Mouse (Mus musculus) spleen, adult 2 months (tissue): ENCODE results near the gene Sept3. TPM values are rescaled to one million over a fixed set of nuclear protein-coding genes. Genes with fewer than 3 reads are reported as not detected.

Experiments
- DNase-seq, 2 experiments: peaks; one replicate each; pipeline versions ENCODE4 v3.0.0 to v3.0.0-alpha.2; 2012 to 2021; ENCODE audit warnings: low spot score in 2 of 2, low read depth in 1 of 2
- H3K27ac ChIP-seq: fragments of 200-500 bp; 2 replicates; pipeline ENCODE4 v1.5.1; 2012; ENCODE audit warnings: low read length, inconsistent platforms; ENCODE audit not compliant: insufficient read depth
- H3K27me3 ChIP-seq: fragments of 200-500 bp; 2 replicates; pipeline ENCODE4 v1.6.1; 2012; ENCODE audit warnings: mild to moderate bottlenecking, moderate library complexity, low read length, inconsistent platforms; ENCODE audit not compliant: control insufficient read depth, insufficient read depth
- H3K36me3 ChIP-seq: fragments of 200-500 bp; 2 replicates; pipeline ENCODE4 v1.6.1; 2012; ENCODE audit warnings: mild to moderate bottlenecking, low read length, inconsistent platforms; ENCODE audit not compliant: control insufficient read depth, insufficient read depth
- H3K4me1 ChIP-seq: fragments of 200-500 bp; 2 replicates; pipeline ENCODE4 v1.6.1; 2011; ENCODE audit warnings: inconsistent platforms; ENCODE audit not compliant: control insufficient read depth, insufficient read depth, insufficient read length
- H3K4me3 ChIP-seq: fragments of 200-500 bp; 2 replicates; pipeline ENCODE4 v1.5.1; 2011; ENCODE audit warnings: mild to moderate bottlenecking, inconsistent platforms; ENCODE audit not compliant: insufficient read depth, insufficient read length; ENCODE audit errors: extremely low read depth
- CTCF ChIP-seq: fragments of 200-500 bp; IDR thresholded peaks from 2 replicates; pipeline ENCODE4 v1.5.1; 2011; ENCODE audit warnings: mild to moderate bottlenecking, inconsistent platforms; ENCODE audit not compliant: insufficient read depth, insufficient read length, insufficient replicate concordance; ENCODE audit errors: extremely low read depth
- POLR2A ChIP-seq: fragments of 200-500 bp; IDR thresholded peaks from 2 replicates; pipeline ENCODE4 v1.6.1; 2011; ENCODE audit warnings: low read depth, low read length, inconsistent platforms
- WGBS: fragments of 180-500 bp; shearing (Covaris S2); methylation state at CpG from one replicate; pipeline ENCODE4 v1.1.7; 2018; 5-methylcytosine and 5-hydroxymethylcytosine counted together
- polyA plus RNA-seq: library from polyadenylated mRNA; depleted of rRNA; stranded (reverse); fragments of >200 nt; gene quantifications from 2 replicates; pipeline ENCODE4 v1.2.3, GENCODE M21; 2012

The Sept3 gene
- polyA plus RNA-seq, 1 experiment, result 1.8 TPM

GRCm38 (mm10) chr15:82308416-82308815 lies 33.7 kb downstream of the Sept3 start:
- no peak for DNase-seq
- 81% methylated on average over 3 of the region's 3 CpGs for WGBS

DNA sequence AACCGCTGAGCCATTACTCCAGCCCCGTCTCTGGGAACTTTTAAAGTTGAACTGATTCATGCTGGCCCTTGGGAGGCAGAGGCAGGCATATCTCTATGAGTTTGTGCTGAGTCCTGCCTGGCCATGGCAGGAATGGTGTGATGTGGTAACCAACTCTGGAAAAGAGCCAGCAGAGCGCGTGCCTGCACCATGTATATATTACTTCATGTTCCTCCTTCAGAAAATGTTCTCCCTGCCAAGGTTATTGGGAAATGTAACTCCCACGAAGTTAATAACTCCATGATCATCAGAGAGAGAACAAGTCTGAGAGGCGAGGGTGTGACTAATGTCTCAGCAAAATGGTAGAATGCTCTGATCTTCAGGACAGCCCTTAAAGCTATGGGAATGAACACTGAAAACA lies 43.1 kb downstream of the Sept3 start:
- H3K4me1 ChIP-seq, result no peaks in the 10 kb centered on the region
- no peaks in the 10 kb centered on the region for H3K36me3 ChIP-seq
- no peaks in the 10 kb centered on the region for H3K27me3 ChIP-seq
- no peak overlapping the region for H3K4me3 ChIP-seq
- WGBS, result 84% methylated on average over 6 of the region's 6 CpGs
- TF ChIP-seq POLR2A, result no peak
- TF ChIP-seq CTCF, result no peak
- no peak for DNase-seq
- no peak overlapping the region for H3K27ac ChIP-seq

More at GRCm38 (mm10) chr15:82308416-82308815, 33.7 kb downstream of the Sept3 start:
- Histone ChIP-seq H3K36me3 (no peaks in the 10 kb centered on the region), H3K27ac (no peak overlapping the region), H3K4me1 (no peaks in the 10 kb centered on the region), H3K27me3 (peaks cover 2% of the 10 kb centered on the region; the same call in 1 of the 2 replicates), H3K4me3 (no peak overlapping the region)
- TF ChIP-seq POLR2A, result no peak
- TF ChIP-seq CTCF, result no peak

- Histone ChIP-seq H3K27me3 (no peaks in the 10 kb centered on the region), H3K4me1 (no peaks in the 10 kb centered on the region), H3K36me3 (no peaks in the 10 kb centered on the region), H3K27ac (no peak overlapping the region), H3K4me3 (no peak overlapping the region)
- no peak for TF ChIP-seq POLR2A
- WGBS, result 72% methylated on average over 1 of the region's 1 CpGs
- no peak for DNase-seq
These were observed 44.9 kb downstream of the Sept3 start for GRCm38 (mm10) chr15:82319613-82320012.

- H3K4me1 ChIP-seq, result no peaks in the 10 kb centered on the region
- H3K36me3 ChIP-seq, result no peaks in the 10 kb centered on the region
- 82% methylated on average over 8 of the region's 8 CpGs for WGBS
- H3K27me3 ChIP-seq, result no peaks in the 10 kb centered on the region
- TF ChIP-seq POLR2A (no peak), CTCF (no peak)
- DNase-seq, result no peak
- H3K4me3 ChIP-seq, result no peak overlapping the region
- no peak overlapping the region for H3K27ac ChIP-seq
These were observed 47.5 kb downstream of the Sept3 start for GRCm38 (mm10) chr15:82322195-82322594.

- no peak for DNase-seq
- Histone ChIP-seq H3K36me3 (peaks cover 7% of the 10 kb centered on the region), H3K4me1 (no peaks in the 10 kb centered on the region), H3K27ac (no peak overlapping the region), H3K4me3 (no peak overlapping the region), H3K27me3 (no peaks in the 10 kb centered on the region)
- TF ChIP-seq CTCF (no peak), POLR2A (no peak)
- 48% methylated on average over 2 of the region's 2 CpGs for WGBS
These were observed 50.7 kb downstream of the Sept3 start for GRCm38 (mm10) chr15:82325382-82325781.

DNA sequence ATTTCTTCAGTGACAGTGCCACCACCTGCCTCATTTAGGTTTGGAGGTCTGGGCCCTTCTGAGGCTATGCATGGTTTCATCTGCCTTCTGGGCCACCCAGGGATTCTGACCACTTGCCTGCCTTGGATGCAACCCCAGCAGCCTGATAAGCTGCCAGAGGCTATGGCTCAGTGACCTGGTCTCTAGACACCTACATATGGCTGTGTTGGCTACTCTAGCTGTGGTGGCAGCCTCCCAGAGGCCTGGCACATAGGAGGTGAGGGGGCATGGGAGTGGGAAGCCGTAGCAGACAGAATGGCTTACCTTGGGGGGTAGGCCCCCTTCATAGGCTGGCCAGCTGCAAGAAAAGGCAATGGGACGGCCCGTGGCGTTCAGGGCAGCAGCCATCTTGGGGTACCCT lies 60.5 kb downstream of the Sept3 start:
- H3K27me3 ChIP-seq, result no peaks in the 10 kb centered on the region
- peaks cover 8% of the 10 kb centered on the region; the same call in 1 of the 2 replicates for H3K4me1 ChIP-seq
- TF ChIP-seq CTCF, result no peak
- no peak for TF ChIP-seq POLR2A
- peaks cover 16% of the 10 kb centered on the region for H3K36me3 ChIP-seq
- DNase-seq, result no peak
- WGBS, result 86% methylated on average over 4 of the region's 4 CpGs
- no peak overlapping the region for H3K4me3 ChIP-seq
- no peak overlapping the region for H3K27ac ChIP-seq

DNA sequence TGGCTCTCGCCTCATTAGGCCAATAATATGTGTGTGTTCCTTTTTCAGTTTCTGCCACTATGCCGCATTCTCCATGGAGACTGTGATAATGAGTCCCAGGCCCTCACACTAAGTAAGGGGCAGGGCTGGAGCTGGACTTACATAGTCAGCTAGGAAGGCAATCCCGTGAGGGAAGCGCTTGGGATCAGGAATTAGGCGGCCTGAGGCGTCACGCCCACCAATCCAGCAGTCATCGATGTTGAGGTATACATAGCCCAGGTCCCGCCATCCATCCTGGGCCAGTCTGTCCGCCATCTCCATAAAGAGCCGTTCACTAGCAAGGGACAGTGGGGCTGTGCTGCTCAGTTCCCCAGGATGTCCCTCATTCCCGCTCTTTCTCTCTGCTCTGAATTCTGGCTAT lies 61.9 kb downstream of the Sept3 start:
- H3K4me3 ChIP-seq, result no peak overlapping the region
- H3K36me3 ChIP-seq, result peaks cover 13% of the 10 kb centered on the region
- TF ChIP-seq CTCF (no peak), POLR2A (no peak)
- peaks cover 8% of the 10 kb centered on the region for H3K4me1 ChIP-seq
- no peak for DNase-seq
- 95% methylated on average over 12 of the region's 12 CpGs for WGBS
- H3K27ac ChIP-seq, result no peak overlapping the region
- H3K27me3 ChIP-seq, result no peaks in the 10 kb centered on the region
